Mouse (Mus musculus): ENCODE data around the gene Kif20b.

- TF ChIP-seq POLR2A (IDR thresholded peaks at IDR 0.05; ENCODE audit: borderline replicate concordance, extremely low read depth, low read depth, low read length) (no peak), CTCF (IDR thresholded peaks at IDR 0.05; ENCODE audit: insufficient read depth, low read length) (no peak)
Observed at GRCm38 (mm10) chr19:34992969-34993527, 70.9 kb downstream of the Kif20b start.
